Mouse (Mus musculus): ENCODE results near the gene Hoxb1. TPM values are rescaled to one million over a fixed set of nuclear protein-coding genes. Genes with fewer than 3 reads are reported as not detected.
A peak's percentile ranks its signal among the peaks of the same experiment; 100 is the strongest.

The Hoxb1 gene
- total and polyA plus RNA-seq, 3 experiments = not detected

DNA sequence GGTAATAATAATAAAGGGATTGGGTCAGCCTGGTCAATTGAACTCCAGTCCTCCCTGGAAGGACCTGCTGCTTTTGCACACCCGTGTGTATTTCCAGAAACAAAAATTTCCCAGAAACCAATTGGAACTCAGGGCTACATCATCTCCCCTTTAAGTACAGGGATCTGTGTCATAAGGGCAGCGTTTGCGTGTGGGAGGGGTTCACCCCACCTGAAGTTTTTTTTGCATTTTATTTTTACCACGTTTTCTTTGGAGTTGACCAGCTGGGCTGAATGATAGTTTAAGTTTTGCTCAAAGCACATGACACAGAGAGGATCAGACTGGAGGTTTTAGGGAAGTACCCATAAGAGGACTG lies 23.0 kb upstream of the Hoxb1 start:
- Histone ChIP-seq H3K27ac (peak overlapping the region; percentile 75), H3K27me3 (ENCODE audit: control insufficient read depth, insufficient read depth, low read length) (peaks cover 21% of the 10 kb centered on the region), H3K9ac (ENCODE audit: low read depth, low read length) (no peak overlapping the region), H3K4me1 (ENCODE audit: control insufficient read depth, insufficient read depth, low read length) (no peaks in the 10 kb centered on the region), H3K79me2 (replicated peaks; ENCODE audit: control insufficient read depth, insufficient read depth, low read length) (no peaks in the 10 kb centered on the region), H3K4me3 (peak overlapping the region; percentile 47), H3K36me3 (ENCODE audit: control insufficient read depth, insufficient read depth, low read length) (no peaks in the 10 kb centered on the region)
- DNase-seq = no peak
- no peak for TF ChIP-seq CTCF (IDR thresholded peaks at IDR 0.05)
- no peak for TF ChIP-seq POLR2A (IDR thresholded peaks at IDR 0.05; ENCODE audit: insufficient read depth, low read depth, low read length)
- TF ChIP-seq EP300 (IDR thresholded peaks at IDR 0.05; ENCODE audit: insufficient read depth, low read depth, low read length) = no peak
- 16% methylated on average over 4 of the region's 4 CpGs for WGBS
- intact Hi-C loops (cut with DNase I) = no loop called here

DNA sequence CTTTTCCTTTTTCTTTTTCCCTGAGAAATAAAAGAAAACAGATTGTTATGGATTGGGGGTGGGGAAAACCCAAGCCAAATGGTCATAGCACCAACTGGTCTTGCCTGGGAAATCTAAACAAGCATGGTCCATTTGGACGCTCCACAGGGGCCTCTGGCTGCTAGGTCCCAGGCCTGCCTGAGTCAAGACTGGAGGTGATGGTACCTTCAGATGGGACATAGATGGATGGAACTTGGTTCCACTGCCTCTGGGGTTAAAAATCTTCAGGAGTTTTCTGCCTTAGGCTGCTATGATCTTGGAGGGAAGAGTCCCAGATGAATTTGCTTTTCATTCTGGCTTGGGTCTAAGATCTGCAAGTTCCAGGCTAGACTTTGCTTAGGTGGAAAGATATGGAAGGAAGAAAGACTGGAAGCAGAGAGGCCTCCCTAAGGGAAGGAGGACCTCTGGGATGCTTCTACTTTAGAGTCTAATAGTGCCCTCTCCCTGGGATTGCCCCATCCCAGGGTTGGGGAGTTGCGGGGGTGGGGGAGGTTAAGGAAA lies 22.3 kb upstream of the Hoxb1 start:
- peaks cover 21% of the 10 kb centered on the region for H3K27me3 ChIP-seq (ENCODE audit: control insufficient read depth, insufficient read depth, low read length)
- no peaks in the 10 kb centered on the region for H3K79me2 ChIP-seq (replicated peaks; ENCODE audit: control insufficient read depth, insufficient read depth, low read length)
- H3K4me3 ChIP-seq = no peak overlapping the region
- no peak for TF ChIP-seq POLR2A (IDR thresholded peaks at IDR 0.05; ENCODE audit: insufficient read depth, low read depth, low read length)
- WGBS = 65% methylated on average over 2 of the region's 2 CpGs
- no peak overlapping the region for H3K27ac ChIP-seq
- H3K36me3 ChIP-seq (ENCODE audit: control insufficient read depth, insufficient read depth, low read length) = no peaks in the 10 kb centered on the region
- intact Hi-C loops (cut with DNase I) = no loop called here
- H3K9ac ChIP-seq (ENCODE audit: low read depth, low read length) = no peak overlapping the region
- H3K4me1 ChIP-seq (ENCODE audit: control insufficient read depth, insufficient read depth, low read length) = no peaks in the 10 kb centered on the region
- no peak for DNase-seq

DNA sequence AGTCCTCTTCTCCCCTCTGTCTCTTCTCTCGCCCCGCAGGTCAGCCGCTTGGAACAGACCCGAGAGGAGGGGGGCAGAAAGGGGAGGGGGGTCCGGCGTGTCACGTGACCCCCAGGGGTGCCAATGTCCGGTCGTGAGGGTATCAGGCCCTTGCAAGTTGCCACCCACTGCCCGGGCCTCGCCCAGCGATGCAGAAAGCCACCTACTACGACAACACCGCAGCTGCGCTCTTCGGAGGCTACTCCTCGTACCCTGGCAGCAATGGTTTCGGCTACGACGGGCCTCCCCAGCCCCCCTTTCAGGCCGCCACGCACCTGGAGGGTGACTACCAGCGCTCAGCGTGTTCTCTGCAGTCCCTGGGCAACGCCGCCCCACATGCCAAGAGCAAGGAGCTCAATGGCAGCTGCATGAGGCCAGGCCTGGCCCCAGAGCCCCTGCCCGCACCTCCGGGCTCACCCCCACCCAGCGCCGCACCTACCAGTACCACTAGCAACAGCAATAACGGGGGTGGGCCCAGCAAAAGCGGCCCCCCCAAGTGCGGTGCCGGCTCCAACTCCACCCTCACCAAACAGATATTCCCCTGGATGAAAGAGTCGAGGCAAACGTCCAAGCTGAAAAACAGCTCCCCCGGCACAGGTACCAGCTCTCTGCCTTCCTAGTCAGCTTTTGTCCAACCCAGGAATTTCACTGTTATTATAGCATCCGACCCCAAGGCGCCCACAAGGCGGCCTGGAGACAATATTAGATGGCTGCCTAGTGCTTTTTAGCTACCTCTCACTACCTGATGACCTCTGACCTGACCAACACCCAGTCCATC lies 21.3 kb upstream of the Hoxb1 start:
- Histone ChIP-seq H3K27me3 (ENCODE audit: control insufficient read depth, insufficient read depth, low read length) (peaks cover 21% of the 10 kb centered on the region), H3K4me3 (no peak overlapping the region), H3K36me3 (ENCODE audit: control insufficient read depth, insufficient read depth, low read length) (no peaks in the 10 kb centered on the region), H3K27ac (no peak overlapping the region), H3K9ac (ENCODE audit: low read depth, low read length) (no peak overlapping the region), H3K4me1 (ENCODE audit: control insufficient read depth, insufficient read depth, low read length) (no peaks in the 10 kb centered on the region), H3K79me2 (replicated peaks; ENCODE audit: control insufficient read depth, insufficient read depth, low read length) (no peaks in the 10 kb centered on the region)
- no peak for DNase-seq
- 32% methylated on average over 40 of the region's 40 CpGs for WGBS
- TF ChIP-seq POLR2A (IDR thresholded peaks at IDR 0.05; ENCODE audit: insufficient read depth, low read depth, low read length) (no peak), CTCF (IDR thresholded peaks at IDR 0.05) (no peak), EP300 (IDR thresholded peaks at IDR 0.05; ENCODE audit: insufficient read depth, low read depth, low read length) (no peak)
- intact Hi-C loops (cut with DNase I) = no loop called here

DNA sequence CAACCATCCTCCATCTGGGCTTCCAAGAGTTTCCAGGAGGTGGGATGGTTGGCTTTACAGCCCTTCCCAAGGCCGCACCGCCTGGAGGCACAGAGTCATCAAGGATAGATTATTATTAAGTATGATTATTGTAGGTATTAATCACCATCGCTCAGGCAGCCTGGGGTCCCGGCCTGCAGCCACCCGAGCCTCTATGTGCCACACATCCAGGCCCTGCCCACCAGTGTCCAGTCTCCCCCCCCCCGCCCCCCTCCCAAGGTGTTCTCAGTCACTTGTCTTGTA lies 20.7 kb upstream of the Hoxb1 start:
- Histone ChIP-seq H3K4me1 (ENCODE audit: control insufficient read depth, insufficient read depth, low read length) (no peaks in the 10 kb centered on the region), H3K27ac (no peak overlapping the region), H3K9ac (ENCODE audit: low read depth, low read length) (no peak overlapping the region), H3K4me3 (no peak overlapping the region), H3K27me3 (ENCODE audit: control insufficient read depth, insufficient read depth, low read length) (peaks cover 21% of the 10 kb centered on the region), H3K36me3 (ENCODE audit: control insufficient read depth, insufficient read depth, low read length) (no peaks in the 10 kb centered on the region), H3K79me2 (replicated peaks; ENCODE audit: control insufficient read depth, insufficient read depth, low read length) (no peaks in the 10 kb centered on the region)
- no peak for DNase-seq
- intact Hi-C loops (cut with DNase I) = no loop called here
- no peak for TF ChIP-seq EP300 (IDR thresholded peaks at IDR 0.05; ENCODE audit: insufficient read depth, low read depth, low read length)
- no peak for TF ChIP-seq POLR2A (IDR thresholded peaks at IDR 0.05; ENCODE audit: insufficient read depth, low read depth, low read length)
- TF ChIP-seq CTCF (IDR thresholded peaks at IDR 0.05) = no peak
- WGBS = 31% methylated on average over 6 of the region's 6 CpGs

DNA sequence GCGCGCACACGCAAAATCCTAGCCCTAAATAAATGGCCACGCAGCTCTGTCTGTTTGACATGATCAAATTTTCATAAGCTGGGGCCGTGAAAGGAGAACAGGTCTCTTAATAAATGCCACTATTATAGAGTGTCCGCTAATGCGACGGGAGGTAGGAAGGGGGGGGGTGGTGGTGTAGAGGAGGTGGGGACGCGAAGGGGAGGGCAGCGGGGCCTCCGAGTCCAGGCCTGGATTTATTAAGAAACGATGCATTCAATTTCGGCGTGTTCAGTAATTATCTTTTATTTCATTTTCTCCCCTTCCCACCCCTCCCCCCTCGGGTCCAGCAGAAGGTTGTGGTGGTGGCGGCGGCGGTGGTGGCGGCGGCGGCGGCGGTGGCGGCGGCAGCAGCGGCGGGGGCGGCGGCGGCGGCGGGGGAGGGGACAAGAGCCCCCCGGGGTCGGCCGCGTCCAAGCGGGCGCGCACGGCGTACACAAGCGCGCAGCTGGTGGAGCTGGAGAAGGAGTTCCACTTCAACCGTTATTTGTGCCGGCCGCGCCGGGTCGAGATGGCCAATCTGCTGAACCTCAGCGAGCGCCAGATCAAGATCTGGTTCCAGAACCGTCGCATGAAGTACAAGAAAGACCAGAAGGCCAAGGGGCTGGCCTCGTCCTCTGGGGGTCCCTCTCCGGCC lies 20.2 kb upstream of the Hoxb1 start:
- H3K4me1 ChIP-seq (ENCODE audit: control insufficient read depth, insufficient read depth, low read length) = no peaks in the 10 kb centered on the region
- peaks cover 21% of the 10 kb centered on the region for H3K27me3 ChIP-seq (ENCODE audit: control insufficient read depth, insufficient read depth, low read length)
- no peak for TF ChIP-seq CTCF (IDR thresholded peaks at IDR 0.05)
- no peak for TF ChIP-seq EP300 (IDR thresholded peaks at IDR 0.05; ENCODE audit: insufficient read depth, low read depth, low read length)
- TF ChIP-seq POLR2A (IDR thresholded peaks at IDR 0.05; ENCODE audit: insufficient read depth, low read depth, low read length) = no peak
- intact Hi-C loops (cut with DNase I) = no loop called here
- no peaks in the 10 kb centered on the region for H3K79me2 ChIP-seq (replicated peaks; ENCODE audit: control insufficient read depth, insufficient read depth, low read length)
- peak overlapping the region; percentile 30 for H3K4me3 ChIP-seq
- DNase-seq = peak in 1 of 2 experiments; percentile 37
- H3K27ac ChIP-seq = no peak overlapping the region
- no peaks in the 10 kb centered on the region for H3K36me3 ChIP-seq (ENCODE audit: control insufficient read depth, insufficient read depth, low read length)
- H3K9ac ChIP-seq (ENCODE audit: low read depth, low read length) = peak overlapping the region; percentile 22
- WGBS = 8% methylated on average over 52 of the region's 56 CpGs
